In genomic region chr11:107011171-107011570, GRCm38 (mm10) we compare ENCODE assay signal across 13 mouse cellular contexts. TPM values are rescaled to one million over a fixed set of nuclear protein-coding genes. Genes with fewer than 3 reads are reported as not detected.
A peak's percentile ranks its signal among the peaks of the same experiment; 100 is the strongest.
DNase-seq lines count a peak whose midpoint lies in the region; ATAC-seq and TF ChIP-seq lines count a peak whose summit lies in the region.
"Had no signal": no experiment of that assay in that cellular context is flagged by ENCODE, and none has a peak within 500 bp of the region (broad histone marks: within the 10 kb centered on the region; RNA-seq: fewer than 3 reads in every experiment).

No protein-coding gene starts in this region.

- no peaks in the 10 kb centered on the region for H3K36me3 ChIP-seq in erythroblast, embryonic 14.5 days (ENCODE audit: control insufficient read depth)
- H3K36me3 ChIP-seq in kidney, embryonic 14.5 days (ENCODE audit: control insufficient read depth, insufficient read depth, low read length), result no peaks in the 10 kb centered on the region
- H3K36me3 ChIP-seq in limb, embryonic 13.5 days, result no peaks in the 10 kb centered on the region
- H3K36me3 ChIP-seq: G1E; midbrain, embryonic 10.5 days had no signal

- 0 out of 2 replicates have a peak overlapping the region, but pooled peaks have one; percentile 95 for H3K27ac ChIP-seq in kidney, embryonic 14.5 days (ENCODE audit: low read depth, low read length)
- peak overlapping the region; percentile 1; the same call in 1 of the 2 replicates for H3K27ac ChIP-seq in bone marrow, adult 2 months (ENCODE audit: control insufficient read depth, insufficient read depth, low read depth, low read length, poor library complexity)
- H3K27ac ChIP-seq in limb, embryonic 13.5 days, result peak overlapping the region; percentile 96; the same call in 1 of the 2 replicates

- H3K4me2 ChIP-seq in kidney, embryonic 14.5 days (replicated peaks; ENCODE audit: low read depth, low read length), result peak overlapping the region; percentile 49; the same call in 1 of the 2 replicates
- peak overlapping the region; percentile 66 for H3K4me2 ChIP-seq in limb, embryonic 13.5 days (replicated peaks)

- no peak overlapping the region for H3K9ac ChIP-seq in kidney, embryonic 14.5 days (ENCODE audit: low read depth, low read length)
- no peak overlapping the region for H3K9ac ChIP-seq in limb, embryonic 13.5 days

- WGBS in kidney, embryonic 14.5 days, result 74% methylated on average over 7 of the region's 7 CpGs
- WGBS in bone marrow, adult 2 months, result 73% methylated on average over 7 of the region's 7 CpGs
- WGBS in limb, embryonic 13.5 days, result 76% methylated on average over 7 of the region's 7 CpGs

- no peak for TF ChIP-seq CTCF in bone marrow, adult 2 months (IDR thresholded peaks at IDR 0.05; ENCODE audit: control insufficient read depth, insufficient read depth, low read length)

- no peak for DNase-seq in kidney, adult 11 months
- DNase-seq in adrenal gland, postnatal 25 days, result no peak
- DNase-seq: kidney, postnatal 14 days; thymus, postnatal 36 days had no signal

- ATAC-seq in erythroblast, adult 5-6 weeks (replicated peaks; ENCODE audit: low FRiP score, poor library complexity, severe bottlenecking), result no peak
- no peak for ATAC-seq in kidney, embryonic 14.5 days (ENCODE audit: low FRiP score, low TSS enrichment)
- no peak for ATAC-seq in limb, embryonic 13.5 days (ENCODE audit: low FRiP score, low read depth)
- no peak for ATAC-seq in CD4-positive, CD25-positive, alpha-beta regulatory T cell, adult 4 months
- ATAC-seq: activated CD4-positive, CD25-positive, alpha-beta regulatory T cell, adult 4 months had no signal

- peaks cover 7% of the 10 kb centered on the region for H3K9me3 ChIP-seq in erythroblast, embryonic 14.5 days (ENCODE audit: control insufficient read depth, low read length)
- no peaks in the 10 kb centered on the region for H3K9me3 ChIP-seq in kidney, embryonic 14.5 days (ENCODE audit: control insufficient read depth, low read length)
- no peaks in the 10 kb centered on the region for H3K9me3 ChIP-seq in limb, embryonic 13.5 days
- H3K9me3 ChIP-seq: midbrain, embryonic 10.5 days had no signal

- peak overlapping the region; percentile 82 for H3K4me3 ChIP-seq in erythroblast, embryonic 14.5 days (replicated peaks)
- peak overlapping the region; percentile 61; the same call in 1 of the 2 replicates for H3K4me3 ChIP-seq in kidney, embryonic 14.5 days (ENCODE audit: low read length)
- H3K4me3 ChIP-seq in bone marrow, adult 2 months (replicated peaks; ENCODE audit: control insufficient read depth, low read depth, low read length), result no peak overlapping the region
- H3K4me3 ChIP-seq in limb, embryonic 13.5 days, result no peak overlapping the region

- peaks cover 19% of the 10 kb centered on the region for H3K27me3 ChIP-seq in erythroblast, embryonic 14.5 days (ENCODE audit: control insufficient read depth)
- no peaks in the 10 kb centered on the region for H3K27me3 ChIP-seq in kidney, embryonic 14.5 days (ENCODE audit: control insufficient read depth, insufficient read depth, low read length)
- no peaks in the 10 kb centered on the region for H3K27me3 ChIP-seq in limb, embryonic 13.5 days

- H3K4me1 ChIP-seq in erythroblast, embryonic 14.5 days (ENCODE audit: control insufficient read depth), result peaks cover 25% of the 10 kb centered on the region
- peaks cover 9% of the 10 kb centered on the region; the same call in 1 of the 2 replicates for H3K4me1 ChIP-seq in kidney, embryonic 14.5 days (ENCODE audit: control insufficient read depth, insufficient read depth, low read length)
- peaks cover 2% of the 10 kb centered on the region; the same call in 1 of the 2 replicates for H3K4me1 ChIP-seq in bone marrow, adult 2 months (ENCODE audit: control insufficient read depth, insufficient read depth, low read length)
- peaks cover 9% of the 10 kb centered on the region for H3K4me1 ChIP-seq in limb, embryonic 13.5 days

- no peak for TF ChIP-seq POLR2A in bone marrow, adult 2 months (IDR thresholded peaks at IDR 0.05; ENCODE audit: borderline replicate concordance, control insufficient read depth, low read depth, low read length)

RNA-seq across cellular contexts. Expression of gene Kpna2, which starts 11.8 kb away (rescaled TPM):
- polyA plus RNA-seq in erythroblast, embryonic 14.5 days (2012), result 0.83 and 1.5 TPM in 2 replicates
- 125 and 127 TPM in 2 replicates for total RNA-seq in erythroblast, adult 5-6 weeks (2015; ENCODE audit: low replicate concordance)
- total RNA-seq in erythroblast, adult 5-6 weeks (2017; ENCODE audit: low replicate concordance), result 63.3 and 88.5 TPM in 2 replicates
- 403 and 460 TPM in 2 replicates for polyA plus RNA-seq in kidney, embryonic 14.5 days (2014; fragmentation: Nextera tagmentation; extraction: Ambion mirVana)
- polyA plus RNA-seq in bone marrow, adult 2 months (2011; ENCODE audit: insufficient read depth, insufficient read length, low replicate concordance, missing spikeins), result 46.9 and 70.5 TPM in 2 replicates
- polyA plus RNA-seq in limb, embryonic 13.5 days (2015; fragmentation: Nextera tagmentation; extraction: Ambion mirVana), result 376 and 389 TPM in 2 replicates
- polyA plus RNA-seq in CD4-positive, CD25-positive, alpha-beta regulatory T cell, adult 4 months (2017; shearing (Covaris generic)), result 100 to 1,000 TPM; 115 to 134 TPM
- 34.7 and 36.0 TPM in 2 replicates for total RNA-seq in adrenal gland, postnatal 25 days (2021)

RNA-seq across cellular contexts. Expression of gene 1810010H24Rik, which starts 14.3 kb away (rescaled TPM):
- polyA plus RNA-seq in erythroblast, embryonic 14.5 days (2012), result not detected in 2 replicates
- 1.3 TPM in 1 of 2 replicates, not detected in the other for total RNA-seq in erythroblast, adult 5-6 weeks (2015; ENCODE audit: low replicate concordance)
- not detected in 2 replicates for total RNA-seq in erythroblast, adult 5-6 weeks (2017; ENCODE audit: low replicate concordance)
- 3.1 and 3.4 TPM in 2 replicates for polyA plus RNA-seq in kidney, embryonic 14.5 days (2014; fragmentation: Nextera tagmentation; extraction: Ambion mirVana)
- 0.90 TPM in 1 of 2 replicates, not detected in the other for polyA plus RNA-seq in bone marrow, adult 2 months (2011; ENCODE audit: insufficient read depth, insufficient read length, low replicate concordance, missing spikeins)
- 1.9 and 2.3 TPM in 2 replicates for polyA plus RNA-seq in limb, embryonic 13.5 days (2015; fragmentation: Nextera tagmentation; extraction: Ambion mirVana)
- polyA plus RNA-seq in CD4-positive, CD25-positive, alpha-beta regulatory T cell, adult 4 months (2017; shearing (Covaris generic)), result 1 to 10 TPM; 1.4 to 1.5 TPM
- 2.8 and 4.2 TPM in 2 replicates for total RNA-seq in adrenal gland, postnatal 25 days (2021)

Comparison
In these comparisons a context has a peak if more than half of its experiments do, and no peak if none do; other contexts are left out.
1. H3K4me3 ChIP-seq: peak in erythroblast, embryonic 14.5 days (single experiment) and kidney, embryonic 14.5 days (single experiment); none in bone marrow, adult 2 months (single experiment) and limb, embryonic 13.5 days (single experiment).
2. H3K27ac ChIP-seq: peak in every context shown above with its lines; median percentile 96 in limb, embryonic 13.5 days; 95 in kidney, embryonic 14.5 days; 1 in bone marrow, adult 2 months.
3. RNA of gene Kpna2, which starts 11.8 kb away (polyA plus RNA-seq): 403 to 460 TPM in kidney, embryonic 14.5 days, 376 to 389 TPM in limb, embryonic 13.5 days, 115 to 134 TPM in CD4-positive, CD25-positive, alpha-beta regulatory T cell, adult 4 months and 46.9 to 70.5 TPM in bone marrow, adult 2 months; 0.83 to 1.5 TPM in erythroblast, embryonic 14.5 days; every median in the first group is over 10 times any median in the second.